Mouse (Mus musculus) urinary bladder, adult 18-20 months (tissue): ENCODE results near the gene Cfap97d1.

Source experiments
- DNase-seq, 2 experiments: peaks; one replicate each; pipeline ENCODE4 v3.0.0; 2022; ENCODE audit warnings: low spot score in 2 of 2, mixed read lengths in 2 of 2

Cfap97d1 gene

DNA sequence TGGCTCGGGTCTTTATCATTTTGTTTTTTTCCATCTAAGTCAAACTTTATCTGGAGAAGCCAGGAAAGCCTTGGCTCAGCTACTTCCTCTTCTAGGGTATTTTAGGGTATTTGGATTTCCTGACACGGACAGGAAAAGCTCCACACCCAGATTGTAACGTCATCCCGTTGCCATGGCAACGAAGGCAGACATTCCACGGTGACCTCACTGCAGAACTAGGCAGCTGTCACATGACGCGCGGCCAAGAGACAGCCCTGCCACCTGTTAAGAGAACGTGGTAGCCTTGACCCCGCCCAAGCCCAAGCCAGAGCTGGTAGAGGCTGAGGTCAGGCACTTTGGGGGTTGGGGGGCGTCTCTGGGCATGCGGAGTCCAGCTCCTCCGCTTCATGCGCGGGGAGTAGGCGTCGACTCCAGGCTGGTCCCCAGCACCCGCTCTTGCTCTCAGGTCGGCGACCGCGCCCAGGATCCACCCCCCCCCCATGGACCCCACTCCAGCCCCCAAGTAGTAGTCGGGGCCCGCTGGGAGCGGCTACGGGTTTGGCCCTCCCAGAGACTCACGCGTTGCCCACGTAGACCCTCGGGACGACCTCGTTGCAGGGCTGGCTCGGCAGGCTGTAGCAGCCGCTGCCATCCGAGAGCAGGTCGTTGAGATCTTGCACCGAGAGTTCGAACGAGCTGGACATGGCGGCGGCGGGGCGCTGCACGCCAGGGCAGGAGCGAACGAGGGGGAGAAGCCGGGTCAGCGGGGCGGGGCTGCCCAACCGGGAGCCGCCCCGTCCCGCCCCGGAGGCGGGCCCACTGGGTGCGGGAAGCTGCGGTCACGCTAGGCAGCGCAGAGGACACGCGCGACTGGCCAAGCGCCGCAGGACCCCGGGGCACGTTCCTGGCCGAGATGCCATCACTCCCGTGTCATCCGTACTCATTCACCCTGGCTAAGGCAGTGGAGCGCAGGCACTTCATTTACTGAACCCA lies at the start of gene Cfap97d1:
TSS of gene Cfap97d1 (plus strand) at position 226 of the 972 bp plus-strand sequence.
- DNase-seq: peak; percentile 77 to 89

DNA sequence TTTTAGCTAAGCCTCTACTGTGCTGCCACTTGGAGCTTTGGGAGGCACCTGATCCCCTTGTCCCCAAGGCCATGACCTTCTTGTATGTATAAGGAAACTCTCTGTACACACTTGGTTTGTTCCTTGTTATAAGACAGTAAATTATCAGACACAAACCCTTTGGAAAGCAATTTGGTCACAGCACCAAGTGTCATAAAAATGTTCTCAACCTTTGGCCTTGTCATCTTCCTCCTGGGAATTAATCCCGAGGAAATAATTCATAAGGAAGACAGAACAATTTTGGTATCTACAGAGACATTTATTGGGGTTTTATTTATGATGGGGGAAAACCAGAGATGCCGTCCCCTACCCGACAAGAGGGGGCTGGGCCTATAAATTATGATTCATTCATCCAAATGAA lies 48.3 kb upstream of the Cfap97d1 start:
- DNase-seq: no peak

DNA sequence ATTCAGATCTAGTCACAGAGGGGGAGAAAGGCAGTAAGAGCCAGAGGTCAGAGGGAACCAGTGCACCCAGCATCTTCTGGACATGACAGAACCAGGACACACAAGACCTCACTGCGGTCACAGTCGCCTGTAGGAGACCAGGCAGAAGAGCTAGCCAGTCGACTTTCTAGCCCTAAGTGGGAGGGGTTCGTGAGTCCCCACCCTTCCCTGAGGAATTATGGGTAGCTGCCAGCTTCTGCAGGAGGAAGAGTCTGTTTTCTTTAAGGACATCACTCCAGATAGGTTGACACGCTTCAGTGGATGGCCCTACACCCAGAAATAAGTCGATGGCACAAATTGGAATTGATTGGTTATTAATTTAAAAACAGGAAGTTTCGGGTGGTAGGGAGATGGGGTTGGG lies 47.7 kb upstream of the Cfap97d1 start:
- no peak for DNase-seq

DNA sequence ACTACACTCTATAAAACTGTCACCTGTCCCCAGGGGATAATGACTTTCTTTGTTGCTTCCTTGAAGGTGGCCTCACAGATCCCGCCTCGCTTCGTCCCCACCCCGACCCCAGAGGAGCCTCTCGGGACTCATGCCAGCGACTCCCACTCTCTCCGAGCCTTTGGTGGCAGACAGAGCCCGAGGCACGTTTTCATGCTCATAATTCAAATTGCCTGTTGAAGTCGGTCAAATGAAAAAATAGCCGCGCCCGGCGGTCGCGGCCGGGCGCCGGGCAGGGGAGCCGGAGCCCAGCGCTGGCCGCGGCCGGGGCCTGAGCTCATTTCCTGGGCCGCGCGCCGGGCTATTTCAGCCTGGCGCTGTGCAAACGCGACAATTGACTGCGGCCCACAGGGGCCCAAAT lies 47.0 kb upstream of the Cfap97d1 start:
- no peak for DNase-seq

DNA sequence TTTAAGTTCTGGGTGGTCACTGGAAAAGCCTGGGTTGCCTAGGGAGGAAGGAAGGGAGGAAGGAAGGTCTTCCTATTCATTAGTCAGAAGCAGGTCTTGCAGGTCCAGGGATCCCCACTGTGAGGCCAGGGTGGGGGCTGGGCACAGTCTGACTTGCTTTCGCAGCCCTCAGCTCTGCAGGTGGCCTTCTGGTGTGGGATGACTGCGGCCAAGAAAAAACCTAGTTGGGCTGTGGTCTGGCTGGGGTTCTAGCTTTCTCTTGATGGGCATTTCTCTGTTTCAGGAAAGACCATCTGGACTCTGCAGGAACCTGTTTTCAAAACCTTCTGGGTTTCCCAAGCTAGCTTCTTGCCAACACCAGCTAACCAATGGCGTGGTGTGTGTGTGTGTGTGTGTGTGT lies 41.0 kb upstream of the Cfap97d1 start:
- DNase-seq: no peak

DNA sequence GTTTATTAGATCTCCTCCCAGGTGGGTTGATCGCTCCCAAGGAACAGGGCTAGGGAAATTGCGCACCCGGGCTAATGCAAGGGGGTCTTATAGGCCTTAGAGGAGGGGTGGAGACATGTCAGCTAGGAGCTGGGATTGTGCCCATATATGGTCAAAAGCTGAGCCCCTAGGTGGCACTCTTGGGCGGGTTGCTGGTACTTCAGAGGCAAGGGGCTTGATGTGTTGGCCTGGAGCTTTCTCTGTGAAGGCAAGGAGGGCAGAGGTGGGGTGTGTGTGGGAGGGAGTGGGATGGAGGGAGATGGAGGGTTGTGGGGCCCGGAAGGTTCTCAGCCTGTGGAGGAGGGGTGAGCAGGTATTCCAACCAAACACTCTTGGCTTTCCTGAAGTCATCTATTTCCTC lies 37.6 kb upstream of the Cfap97d1 start:
- DNase-seq: no peak

DNA sequence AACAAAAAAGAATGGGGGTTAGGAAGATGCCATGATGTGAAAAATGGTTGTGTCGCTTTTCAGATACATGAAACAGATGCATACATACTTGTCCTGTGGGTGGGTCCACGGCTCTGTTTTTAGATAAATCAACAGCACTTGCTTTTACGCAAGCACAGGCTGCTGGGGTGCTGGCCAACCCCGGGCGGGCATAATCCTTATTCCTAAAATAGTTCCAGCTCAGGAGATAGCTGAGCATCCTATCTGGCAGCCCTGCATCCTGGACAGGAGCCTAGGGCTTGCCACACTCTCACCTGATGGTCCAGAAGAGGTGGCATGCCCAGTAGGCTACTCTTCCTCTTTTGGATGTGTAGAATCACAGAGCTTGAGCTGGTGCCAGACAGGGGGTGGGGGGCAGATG lies 34.1 kb upstream of the Cfap97d1 start:
- DNase-seq: no peak

DNA sequence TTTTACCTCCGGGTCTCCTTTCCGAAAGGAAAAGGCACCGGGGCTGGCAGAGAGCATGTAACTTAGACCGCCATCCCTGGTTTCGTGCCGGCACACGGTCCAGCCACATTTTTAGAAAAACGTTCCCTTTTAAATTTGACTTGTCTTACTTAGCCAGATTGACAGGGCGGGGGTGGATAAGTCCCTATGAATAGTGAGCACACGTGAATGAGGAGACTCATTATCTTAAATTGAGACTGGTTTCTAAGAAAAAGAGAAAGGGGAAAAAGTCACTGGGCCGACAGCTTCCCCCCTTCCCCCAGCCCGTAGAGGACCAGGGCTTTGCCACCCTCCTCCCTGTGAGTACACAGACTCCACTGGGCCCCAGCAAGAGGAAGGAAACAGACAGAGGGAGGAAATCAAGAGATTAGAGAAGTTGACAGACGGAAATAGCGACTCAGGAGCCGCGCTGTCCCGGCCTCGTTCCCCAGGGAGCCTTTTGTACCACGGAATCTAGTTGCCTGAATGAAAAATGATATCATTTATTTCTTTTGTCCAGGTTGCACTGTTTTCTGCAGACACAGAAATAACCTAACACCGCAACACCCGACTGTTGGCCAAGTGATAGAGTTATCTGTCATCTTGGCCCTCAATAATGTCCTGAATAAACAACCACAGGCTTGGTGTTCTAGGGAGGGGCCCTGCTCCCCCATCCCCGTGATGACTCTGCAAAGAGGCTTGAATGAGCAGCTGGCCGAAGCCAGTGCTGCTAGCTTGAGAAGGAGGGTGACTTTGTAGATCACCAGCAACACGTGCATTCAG lies 31.3 kb upstream of the Cfap97d1 start:
- no peak for DNase-seq

DNA sequence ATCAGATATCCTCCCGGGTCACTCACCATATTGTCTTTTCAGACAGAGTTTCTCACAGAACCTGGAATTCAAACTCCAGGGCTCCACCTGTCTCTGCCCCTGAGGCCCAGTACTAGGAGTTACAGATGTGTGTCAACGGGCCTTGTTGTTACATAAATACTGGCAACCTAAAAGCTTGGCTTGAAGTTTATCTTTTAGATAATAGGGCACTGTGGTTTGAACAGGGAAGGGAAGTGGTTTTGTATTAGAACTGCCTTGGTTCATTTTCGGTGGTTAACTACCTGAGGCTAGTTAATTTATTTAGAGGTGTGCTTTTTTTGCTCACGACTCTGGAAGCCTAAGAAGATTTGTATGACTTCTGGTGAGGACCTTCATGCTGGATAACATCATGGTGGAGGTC lies 30.6 kb upstream of the Cfap97d1 start:
- no peak for DNase-seq

DNA sequence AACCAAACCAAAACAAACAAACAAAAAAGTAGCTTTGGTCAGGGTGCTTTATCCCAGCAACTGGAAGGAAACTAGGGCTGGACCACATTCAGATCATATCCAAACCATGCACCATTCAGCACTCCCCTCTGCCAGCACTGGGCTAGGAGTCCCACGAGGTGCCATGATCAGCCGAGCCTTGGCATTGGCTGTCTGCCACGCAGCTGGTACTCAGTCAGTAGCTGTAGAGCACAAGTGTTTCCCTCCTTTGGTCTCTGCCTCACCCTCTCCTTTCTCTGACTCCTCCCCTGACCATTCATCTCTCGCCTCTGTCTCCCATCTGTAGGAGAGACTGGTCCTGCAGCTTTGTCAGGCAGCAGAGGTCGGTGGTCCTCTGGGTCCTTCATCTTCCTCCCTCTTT lies 26.6 kb upstream of the Cfap97d1 start:
- DNase-seq: no peak

DNA sequence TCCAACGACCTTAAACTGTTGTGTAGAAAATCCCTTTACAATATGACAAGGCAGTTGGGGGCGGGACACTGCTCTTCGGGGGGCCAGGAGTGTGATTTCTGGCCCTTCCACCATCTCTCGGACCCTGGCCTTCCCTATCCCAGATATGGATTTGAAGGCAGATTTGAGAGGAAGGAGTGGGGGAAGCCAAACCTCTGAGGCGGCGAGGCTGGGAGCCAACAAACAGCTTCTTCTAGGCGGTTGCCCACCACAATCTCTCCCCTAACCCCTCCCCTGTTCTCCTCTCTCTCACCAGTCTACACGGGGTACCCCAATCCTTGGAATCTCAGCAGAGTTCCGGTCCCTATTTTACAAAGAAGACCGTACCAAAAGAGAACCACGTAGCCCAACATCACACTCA lies 21.0 kb upstream of the Cfap97d1 start:
- DNase-seq: no peak

DNA sequence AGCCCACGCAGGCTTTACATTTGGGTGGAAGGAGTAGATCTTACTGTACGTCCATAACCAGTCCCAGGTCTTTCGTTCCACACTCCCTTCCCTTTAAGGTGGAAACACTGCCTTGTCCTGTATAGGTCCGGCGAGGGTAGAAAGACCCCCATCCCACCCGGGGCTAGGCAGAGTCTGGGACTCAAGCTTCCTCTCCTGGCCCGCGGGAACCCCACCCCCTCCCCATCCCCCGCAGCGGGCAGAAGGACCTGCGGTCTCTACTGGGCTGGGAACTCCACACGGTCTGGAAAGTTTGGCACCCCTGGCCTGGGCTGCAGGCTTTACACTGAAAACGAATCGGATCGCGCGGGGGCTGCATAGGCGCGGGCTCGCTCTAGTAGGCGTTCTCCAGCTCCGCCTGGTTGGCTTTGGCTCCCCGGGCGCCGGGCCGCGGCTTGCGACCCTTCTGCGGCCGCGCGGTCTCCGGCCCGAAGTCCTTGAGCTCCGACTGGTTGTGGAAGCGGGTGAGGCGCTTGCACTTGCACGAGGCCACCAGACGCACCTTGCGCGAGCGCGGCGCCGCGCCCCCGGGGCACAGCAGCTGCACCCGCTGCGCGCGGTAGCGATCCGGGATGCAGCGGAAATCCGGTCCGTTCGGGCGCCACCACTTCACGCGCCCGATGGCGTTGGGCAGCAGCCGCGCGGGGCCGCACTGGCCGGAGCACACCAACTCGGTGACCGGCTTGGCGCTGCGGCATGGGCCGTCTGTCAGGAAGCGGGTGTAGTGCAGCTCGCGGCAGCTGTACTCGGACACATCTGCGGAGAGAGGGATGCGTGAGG lies 20.4 kb upstream of the Cfap97d1 start:
- DNase-seq: peak in 1 of 2 experiments; percentile 33

DNA sequence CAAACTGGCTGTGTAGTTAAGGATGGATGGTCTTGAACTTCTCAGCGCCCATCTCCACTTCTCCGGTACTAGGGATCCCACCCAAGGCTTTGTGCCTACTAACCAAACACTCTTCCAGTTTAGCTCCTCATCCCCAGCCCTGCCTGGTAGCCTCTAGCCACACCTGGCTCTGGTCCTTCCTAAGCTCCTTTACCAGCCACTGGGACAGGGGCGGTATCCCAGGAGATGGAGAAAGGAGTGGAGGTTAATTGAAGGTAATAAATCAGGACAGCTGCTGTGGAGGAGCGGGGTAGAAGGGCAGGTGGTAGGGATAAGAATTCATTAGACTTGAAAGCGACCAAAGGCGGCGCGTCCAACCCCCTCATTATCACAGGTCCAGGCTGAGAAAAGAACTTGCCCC lies 19.4 kb upstream of the Cfap97d1 start:
- no peak for DNase-seq

DNA sequence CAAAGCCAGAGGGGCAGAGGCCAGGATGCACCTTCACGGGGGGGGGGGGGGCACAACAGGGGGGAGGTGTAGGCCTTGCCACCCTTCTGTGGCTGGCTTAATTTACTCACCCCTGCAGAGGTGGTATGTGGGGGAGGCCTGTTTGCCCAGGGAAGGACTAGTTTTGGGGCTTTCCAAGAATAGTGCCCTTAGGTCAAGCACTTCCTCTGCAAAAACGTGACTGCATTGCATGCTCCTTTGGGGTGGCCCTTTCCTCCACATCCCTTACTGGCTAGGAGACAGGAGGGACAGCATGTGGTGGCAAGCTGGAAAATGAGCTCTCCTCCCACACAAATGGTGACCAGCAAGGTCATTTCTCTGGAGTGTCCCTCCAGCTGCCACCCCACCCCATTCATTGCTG lies 18.5 kb upstream of the Cfap97d1 start:
- no peak for DNase-seq

DNA sequence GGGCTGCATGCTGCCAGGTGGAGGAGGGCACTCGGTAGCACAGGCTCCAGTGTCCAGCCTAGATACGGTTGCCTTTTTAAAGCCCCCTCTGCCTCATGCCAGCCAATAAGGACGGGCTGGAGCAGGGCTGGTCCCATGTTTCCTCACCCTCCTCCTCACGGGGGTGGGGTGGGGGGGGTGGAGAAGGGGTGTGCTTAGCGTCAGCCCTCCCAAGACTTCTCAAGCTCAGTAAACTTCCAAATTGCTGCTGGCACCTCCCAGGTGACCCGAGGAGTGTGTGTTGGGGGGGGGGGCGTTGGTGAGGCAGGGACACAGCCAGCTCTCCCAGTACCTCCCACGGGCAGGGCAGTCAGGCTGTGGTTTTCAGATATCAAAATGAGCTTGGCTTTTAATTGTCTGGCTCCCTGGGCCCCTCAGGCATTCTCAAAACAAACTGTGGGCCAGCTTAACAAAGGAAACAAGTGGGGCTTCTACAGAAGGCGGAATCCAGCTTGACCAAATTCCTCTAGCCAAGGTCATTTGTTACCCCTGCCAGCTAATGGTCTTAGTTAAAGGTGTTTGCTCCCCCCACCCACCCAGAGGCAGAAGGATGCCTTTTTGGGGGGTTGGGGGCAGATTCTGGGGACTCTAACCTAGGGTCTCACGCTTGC lies 17.0 kb upstream of the Cfap97d1 start, which contains the start of gene Sost:
TSS of gene Sost (minus strand) at position 51 of the 650 bp plus-strand sequence.
- no peak for DNase-seq

DNA sequence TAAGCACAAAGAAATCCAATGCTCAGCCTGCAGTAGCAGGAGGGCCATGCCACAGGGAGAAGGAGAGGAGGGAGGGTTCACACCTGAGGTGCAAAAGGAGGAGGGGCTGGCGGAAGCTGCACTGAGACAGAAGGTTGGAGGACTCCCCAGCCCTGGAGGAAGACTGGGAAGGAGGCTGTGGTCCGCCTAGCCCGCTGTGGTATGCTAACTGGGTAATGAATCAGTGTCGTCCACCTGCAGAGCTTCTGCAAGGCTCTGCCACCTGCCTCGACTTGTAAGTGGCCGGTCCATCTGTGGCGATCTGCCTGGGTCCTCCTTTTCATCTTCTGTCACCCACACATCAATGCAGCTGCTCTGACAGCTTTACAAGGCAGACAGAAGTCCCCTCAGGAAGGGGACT lies 15.8 kb upstream of the Cfap97d1 start:
- DNase-seq: no peak

DNA sequence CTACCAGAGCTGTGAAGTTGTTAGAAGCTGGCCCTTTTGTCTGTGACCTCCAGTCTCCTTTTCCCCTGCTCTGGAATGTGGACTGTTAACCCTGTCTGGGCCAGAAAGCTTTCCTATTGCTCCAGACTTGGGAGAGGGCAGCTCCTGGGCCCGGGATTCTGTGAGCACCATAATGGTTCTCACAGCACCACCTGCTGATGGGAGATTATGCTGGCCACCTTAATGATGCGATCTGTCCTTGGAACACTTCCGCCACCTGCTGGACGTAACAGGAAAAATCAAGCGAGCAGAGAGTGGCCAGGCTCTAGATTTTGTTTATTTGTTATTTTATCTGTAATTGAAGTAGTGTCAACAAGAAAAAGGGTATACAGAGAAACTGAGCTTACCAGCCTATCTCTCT lies 15.3 kb upstream of the Cfap97d1 start:
- peak; percentile 56 to 61 for DNase-seq

DNA sequence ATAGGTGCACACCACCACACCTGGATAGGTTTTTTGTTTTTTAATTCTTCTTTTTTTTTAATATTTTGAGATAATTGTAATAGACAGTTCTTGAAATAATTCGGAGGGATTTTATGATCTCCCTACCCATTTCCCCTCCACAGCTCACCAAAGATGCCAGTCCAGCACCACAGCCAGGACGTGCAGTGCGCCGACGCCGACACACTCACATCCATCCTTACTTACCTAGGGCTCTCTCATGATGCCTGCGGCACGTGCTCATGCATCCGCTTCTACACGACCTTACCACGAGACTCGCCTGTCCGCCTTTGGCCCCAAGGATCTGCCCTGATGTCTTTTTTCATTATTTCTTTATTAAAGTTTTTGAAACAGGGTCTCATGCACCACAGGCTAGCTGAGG lies 14.2 kb upstream of the Cfap97d1 start:
- no peak for DNase-seq

DNA sequence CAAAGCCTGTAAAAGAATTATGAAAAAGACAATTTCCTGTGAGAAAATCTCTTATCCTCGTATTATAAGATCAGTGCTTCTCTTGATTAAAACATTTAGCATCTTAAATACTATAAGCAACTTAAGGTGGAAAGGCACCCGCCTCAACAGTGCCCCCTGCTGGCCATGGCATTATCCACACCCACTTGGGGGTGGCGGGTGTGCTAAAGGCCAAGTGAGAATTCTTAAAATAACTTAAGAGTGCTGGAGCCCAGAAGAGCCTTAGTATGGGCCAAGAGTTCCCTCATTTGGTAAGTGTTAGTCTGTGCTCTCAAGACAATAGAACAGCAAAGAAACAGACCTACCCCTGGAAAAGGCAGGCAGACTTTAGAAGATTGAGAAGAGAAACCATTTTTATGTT lies 12.7 kb upstream of the Cfap97d1 start:
- no peak for DNase-seq

DNA sequence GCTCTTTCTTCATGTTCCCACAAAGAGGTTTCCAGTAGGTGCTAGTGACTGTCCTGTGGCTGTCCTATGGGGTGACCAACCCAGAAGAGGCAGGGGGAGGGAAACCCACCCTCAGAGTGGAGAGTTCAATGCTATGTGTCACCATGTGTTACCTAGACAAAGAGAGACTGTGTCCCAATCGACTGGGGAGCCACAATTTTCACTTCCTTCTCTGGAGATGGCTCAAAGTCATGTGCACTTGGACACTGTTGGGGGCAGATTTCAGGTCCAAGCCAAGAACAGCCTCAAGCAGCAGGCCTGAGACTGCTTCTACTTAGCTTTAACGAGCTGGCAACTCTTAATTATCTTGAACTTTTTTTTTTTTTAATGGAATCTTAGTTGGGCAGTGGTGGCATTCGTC lies 12.0 kb upstream of the Cfap97d1 start:
- DNase-seq: no peak

DNA sequence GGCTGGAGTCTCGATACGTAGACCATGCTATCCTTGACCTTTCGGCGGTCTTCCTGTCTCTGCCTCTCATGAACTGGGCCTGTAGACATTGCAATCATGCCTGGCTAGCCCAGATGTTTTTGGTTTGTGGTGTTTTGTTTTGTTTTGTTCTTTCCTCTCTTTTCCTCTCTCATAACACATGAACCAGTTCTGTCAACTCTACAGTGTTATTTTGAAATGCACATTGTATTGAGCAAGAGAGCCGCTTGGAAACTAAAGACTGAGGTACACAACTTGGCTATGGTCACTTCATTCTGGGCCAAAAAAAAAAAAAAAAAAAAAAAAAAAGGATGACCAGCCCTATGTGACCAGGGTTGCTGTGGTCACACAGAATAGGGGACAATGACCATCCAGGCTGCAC lies 11.4 kb upstream of the Cfap97d1 start:
- DNase-seq: no peak
